Mouse (Mus musculus) neural tube, embryonic 15.5 days (tissue): ENCODE results near the gene Smok3b. TPM values are rescaled to one million over a fixed set of nuclear protein-coding genes. Genes with fewer than 3 reads are reported as not detected.

Experiments
- ATAC-seq: fragments of 200-750 bp; cut with Nextera tagmentation; 2 replicates; pipeline ENCODE4 v1.8.0; 2017; ENCODE audit warnings: mild to moderate bottlenecking, moderate TSS enrichment, moderate library complexity; ENCODE audit not compliant: low FRiP score
- H3K27ac ChIP-seq: fragments of 300-500 bp; sonication (generic); replicated peaks from 2 replicates; pipeline ENCODE4 v1.5.1; 2015; ENCODE audit warnings: mild to moderate bottlenecking, inconsistent platforms
- H3K27me3 ChIP-seq: fragments of 300-500 bp; sonication (generic); replicated peaks from 2 replicates; pipeline ENCODE4 v1.6.1; 2015; ENCODE audit warnings: inconsistent platforms
- H3K36me3 ChIP-seq: fragments of 300-500 bp; sonication (generic); 2 replicates; pipeline ENCODE4 v1.6.1; 2015; ENCODE audit warnings: inconsistent platforms
- H3K4me1 ChIP-seq: fragments of 300-500 bp; sonication (generic); 2 replicates; pipeline ENCODE4 v1.6.1; 2015; ENCODE audit warnings: inconsistent platforms
- H3K4me2 ChIP-seq: fragments of 300-500 bp; sonication (generic); 2 replicates; pipeline ENCODE4 v1.6.1; 2015; ENCODE audit warnings: inconsistent platforms, mild to moderate bottlenecking, moderate library complexity
- H3K4me3 ChIP-seq: fragments of 300-500 bp; sonication (generic); replicated peaks from 2 replicates; pipeline ENCODE4 v1.5.1; 2015; ENCODE audit warnings: mild to moderate bottlenecking, inconsistent platforms
- H3K9ac ChIP-seq: fragments of 300-500 bp; sonication (generic); replicated peaks from 2 replicates; pipeline ENCODE4 v1.6.1; 2015; ENCODE audit warnings: mild to moderate bottlenecking, inconsistent platforms
- H3K9me3 ChIP-seq: fragments of 300-500 bp; sonication (generic); replicated peaks from 2 replicates; pipeline ENCODE4 v1.6.1; 2016; ENCODE audit warnings: inconsistent platforms
- WGBS: fragments of 180-500 bp; shearing (Covaris S2); methylation state at CpG from one replicate; pipeline ENCODE4 v1.1.7; 2015; ENCODE audit warnings: mixed read lengths; 5-methylcytosine and 5-hydroxymethylcytosine counted together
- polyA plus RNA-seq: library from polyadenylated mRNA; unstranded; fragments of >200 nt; fragmentation: Nextera tagmentation; extraction: Ambion mirVana; gene quantifications from 2 replicates; pipeline ENCODE4 v1.2.1, GENCODE M21; 2015

Smok3b gene
- polyA plus RNA-seq, 1 experiment from 2014 or later = not detected

GRCm38 (mm10) chr5:138085421-138085911, 64.2 kb downstream of the Smok3b start:
- peak overlapping the region; percentile 100 for H3K4me3 ChIP-seq
- 0 out of 2 replicates have a peak, but pooled peaks cover 11% of the 10 kb centered on the region for H3K36me3 ChIP-seq
- H3K4me1 ChIP-seq = peaks cover 36% of the 10 kb centered on the region
- no peaks in the 10 kb centered on the region for H3K9me3 ChIP-seq
- peak; percentile 37; the same call in 1 of the 2 replicates for ATAC-seq
- H3K9ac ChIP-seq = peak overlapping the region; percentile 100
- peak overlapping the region; percentile 93 for H3K27ac ChIP-seq
- peak overlapping the region; percentile 69 for H3K4me2 ChIP-seq
- no peaks in the 10 kb centered on the region; the same call in 1 of the 2 replicates for H3K27me3 ChIP-seq
- under 1% methylated on average over 18 of the region's 18 CpGs for WGBS

- Histone ChIP-seq H3K9me3 (no peaks in the 10 kb centered on the region), H3K4me3 (peak overlapping the region; percentile 100), H3K9ac (0 out of 2 replicates have a peak overlapping the region, but pooled peaks have one; percentile 100), H3K27ac (no peak overlapping the region), H3K36me3 (0 out of 2 replicates have a peak, but pooled peaks cover 11% of the 10 kb centered on the region), H3K27me3 (no peaks in the 10 kb centered on the region), H3K4me1 (peaks cover 36% of the 10 kb centered on the region), H3K4me2 (peak overlapping the region; percentile 69)
- WGBS = 62% methylated on average over 3 of the region's 3 CpGs
- no peak for ATAC-seq
Observed at GRCm38 (mm10) chr5:138086842-138087241, 65.6 kb downstream of the Smok3b start.

- 84% methylated on average over 3 of the region's 3 CpGs for WGBS
- peaks cover 14% of the 10 kb centered on the region for H3K36me3 ChIP-seq
- H3K27me3 ChIP-seq = no peaks in the 10 kb centered on the region
- no peak overlapping the region for H3K4me3 ChIP-seq
- no peak overlapping the region for H3K4me2 ChIP-seq
- H3K27ac ChIP-seq = no peak overlapping the region
- no peaks in the 10 kb centered on the region for H3K9me3 ChIP-seq
- ATAC-seq = no peak
- no peak overlapping the region for H3K9ac ChIP-seq
- peaks cover 36% of the 10 kb centered on the region for H3K4me1 ChIP-seq
Observed at GRCm38 (mm10) chr5:138088366-138088765, 67.1 kb downstream of the Smok3b start.

- ATAC-seq = no peak
- H3K9me3 ChIP-seq = no peaks in the 10 kb centered on the region
- H3K27me3 ChIP-seq = no peaks in the 10 kb centered on the region
- 65% methylated on average over 6 of the region's 6 CpGs for WGBS
- H3K9ac ChIP-seq = no peak overlapping the region
- no peak overlapping the region for H3K4me2 ChIP-seq
- H3K4me3 ChIP-seq = no peak overlapping the region
- H3K27ac ChIP-seq = no peak overlapping the region
- H3K4me1 ChIP-seq = peaks cover 36% of the 10 kb centered on the region
- peaks cover 22% of the 10 kb centered on the region for H3K36me3 ChIP-seq
Observed at GRCm38 (mm10) chr5:138089108-138089551, 67.9 kb downstream of the Smok3b start.

- H3K36me3 ChIP-seq = peaks cover 33% of the 10 kb centered on the region
- H3K27ac ChIP-seq = no peak overlapping the region
- no peaks in the 10 kb centered on the region for H3K27me3 ChIP-seq
- H3K4me3 ChIP-seq = no peak overlapping the region
- 74% methylated on average over 3 of the region's 3 CpGs for WGBS
- peaks cover 36% of the 10 kb centered on the region for H3K4me1 ChIP-seq
- H3K4me2 ChIP-seq = no peak overlapping the region
- H3K9ac ChIP-seq = no peak overlapping the region
- no peak for ATAC-seq
- no peaks in the 10 kb centered on the region for H3K9me3 ChIP-seq
Observed at GRCm38 (mm10) chr5:138090271-138090670, 69.0 kb downstream of the Smok3b start.

- Histone ChIP-seq H3K9me3 (no peaks in the 10 kb centered on the region), H3K27ac (no peak overlapping the region), H3K27me3 (no peaks in the 10 kb centered on the region), H3K9ac (no peak overlapping the region), H3K4me3 (no peak overlapping the region), H3K36me3 (peaks cover 37% of the 10 kb centered on the region), H3K4me1 (peaks cover 36% of the 10 kb centered on the region), H3K4me2 (no peak overlapping the region)
- 92% methylated on average over 5 of the region's 5 CpGs for WGBS
- no peak for ATAC-seq
Observed at GRCm38 (mm10) chr5:138090737-138091136, 69.5 kb downstream of the Smok3b start.

GRCm38 (mm10) chr5:138092771-138093170, 71.5 kb downstream of the Smok3b start:
- WGBS = 96% methylated on average over 4 of the region's 4 CpGs
- peaks cover 54% of the 10 kb centered on the region for H3K36me3 ChIP-seq
- no peak overlapping the region for H3K27ac ChIP-seq
- no peaks in the 10 kb centered on the region for H3K27me3 ChIP-seq
- H3K4me1 ChIP-seq = peaks cover 17% of the 10 kb centered on the region
- no peaks in the 10 kb centered on the region for H3K9me3 ChIP-seq
- no peak overlapping the region for H3K9ac ChIP-seq
- H3K4me3 ChIP-seq = no peak overlapping the region
- H3K4me2 ChIP-seq = no peak overlapping the region
- no peak for ATAC-seq

- peaks cover 60% of the 10 kb centered on the region for H3K36me3 ChIP-seq
- H3K9me3 ChIP-seq = no peaks in the 10 kb centered on the region
- no peak for ATAC-seq
- WGBS = 96% methylated on average over 6 of the region's 6 CpGs
- no peaks in the 10 kb centered on the region for H3K27me3 ChIP-seq
- no peak overlapping the region for H3K4me3 ChIP-seq
- no peak overlapping the region for H3K9ac ChIP-seq
- H3K4me1 ChIP-seq = no peaks in the 10 kb centered on the region
- H3K27ac ChIP-seq = no peak overlapping the region
- no peak overlapping the region for H3K4me2 ChIP-seq
Observed at GRCm38 (mm10) chr5:138094474-138094873, 73.2 kb downstream of the Smok3b start.

Other genes with a start within 250 kb of the Smok3b start
- 38.2 and 42.3 TPM in 2 replicates for gene Ppp1r35, start 242.6 kb upstream of the Smok3b start, polyA plus RNA-seq
- 10.0 and 12.7 TPM in 2 replicates for gene Mepce, start 233.8 kb upstream of the Smok3b start, polyA plus RNA-seq
- 14.9 and 17.0 TPM in 2 replicates for gene Zcwpw1, start 233.6 kb upstream of the Smok3b start, polyA plus RNA-seq
- 0.31 and 0.65 TPM in 2 replicates for gene Pilra, start 185.1 kb upstream of the Smok3b start, polyA plus RNA-seq
- 0.41 TPM in 1 of 2 replicates, not detected in the other for gene Pilrb1, start 163.3 kb upstream of the Smok3b start, polyA plus RNA-seq
- gene Pilrb2, start 149.6 kb upstream of the Smok3b start, polyA plus RNA-seq = not detected in 2 replicates
- 1.7 TPM in 1 of 2 replicates, not detected in the other for gene Cyp3a13, start 99.8 kb upstream of the Smok3b start, polyA plus RNA-seq
- 1.6 and 1.7 TPM in 2 replicates for gene Gjc3, start 58.3 kb upstream of the Smok3b start, polyA plus RNA-seq
- gene Azgp1, start 39.9 kb upstream of the Smok3b start, polyA plus RNA-seq = not detected in 2 replicates
- gene Smok3a, start 168 bp upstream of the Smok3b start, polyA plus RNA-seq = not detected in 2 replicates
- gene Smok3c, start 31.8 kb downstream of the Smok3b start, polyA plus RNA-seq = not detected in 2 replicates
- gene Zkscan1, start 63.7 kb downstream of the Smok3b start, polyA plus RNA-seq = 17.3 and 18.2 TPM in 2 replicates
- gene Zscan21, start 95.5 kb downstream of the Smok3b start, polyA plus RNA-seq = 75.3 and 80.5 TPM in 2 replicates
- 22.0 and 24.9 TPM in 2 replicates for gene Zfp113, start 134.3 kb downstream of the Smok3b start, polyA plus RNA-seq
- 325 and 328 TPM in 2 replicates for gene Cops6, start 139.6 kb downstream of the Smok3b start, polyA plus RNA-seq
- gene Ap4m1, start 150.6 kb downstream of the Smok3b start, polyA plus RNA-seq = 22.8 and 23.0 TPM in 2 replicates
- 62.9 and 99.9 TPM in 2 replicates for gene Mcm7, start 151.0 kb downstream of the Smok3b start, polyA plus RNA-seq
- gene Taf6, start 166.0 kb downstream of the Smok3b start, polyA plus RNA-seq = 62.5 and 70.0 TPM in 2 replicates
- gene Cnpy4, start 166.1 kb downstream of the Smok3b start, polyA plus RNA-seq = 26.2 and 31.7 TPM in 2 replicates
- gene Mblac1, start 172.9 kb downstream of the Smok3b start, polyA plus RNA-seq = 13.4 and 14.8 TPM in 2 replicates
- gene Nxpe5, start 204.5 kb downstream of the Smok3b start, polyA plus RNA-seq = not detected in 2 replicates
- 113 and 121 TPM in 2 replicates for gene Lamtor4, start 234.1 kb downstream of the Smok3b start, polyA plus RNA-seq
- 16.9 and 19.2 TPM in 2 replicates for gene BC037034, start 242.6 kb downstream of the Smok3b start, polyA plus RNA-seq